Mouse (Mus musculus) lung, postnatal 0 days (tissue): ENCODE measurements around the gene Cldn16.

Experiments used
- CTCF ChIP-seq: IDR thresholded peaks from 2 replicates; pipeline ENCODE4 v1.5.1; 2016; ENCODE audit warnings: antibody characterized with exemption, mild to moderate bottlenecking
- EP300 ChIP-seq: IDR thresholded peaks from 2 replicates; pipeline ENCODE4 v1.6.1; 2016; ENCODE audit warnings: antibody characterized with exemption, mild to moderate bottlenecking, control low read depth

GRCm38 (mm10) chr16:26519596-26519995, 56.7 kb downstream of the Cldn16 start:
- peak; percentile 70 for TF ChIP-seq CTCF
- TF ChIP-seq EP300: no peak
